Mouse (Mus musculus) kidney, adult 2 months (tissue): Measurements from ENCODE around the gene Wdr54. TPM values are rescaled to one million over a fixed set of nuclear protein-coding genes. Genes with fewer than 3 reads are reported as not detected.
A peak's percentile ranks its signal among the peaks of the same experiment; 100 is the strongest.

Source experiments
- DNase-seq: peaks from one replicate; pipeline ENCODE4 v3.0.0; 2021
- H3K27ac ChIP-seq: fragments of 200-500 bp; 2 replicates; pipeline ENCODE4 v1.5.1; 2012; ENCODE audit warnings: low read depth, low read length, control low read depth, inconsistent platforms; ENCODE audit not compliant: insufficient read depth
- H3K27me3 ChIP-seq: fragments of 200-500 bp; replicated peaks from 2 replicates; pipeline ENCODE4 v1.6.1; 2012; ENCODE audit warnings: mild to moderate bottlenecking, moderate library complexity, low read length, inconsistent platforms; ENCODE audit not compliant: control insufficient read depth, insufficient read depth
- H3K36me3 ChIP-seq: fragments of 200-500 bp; 2 replicates; pipeline ENCODE4 v1.6.1; 2012; ENCODE audit warnings: mild to moderate bottlenecking, moderate library complexity, low read length, inconsistent platforms; ENCODE audit not compliant: control insufficient read depth, insufficient read depth
- H3K4me1 ChIP-seq: fragments of 200-500 bp; 2 replicates; pipeline ENCODE4 v1.6.1; 2011; ENCODE audit warnings: low read length; ENCODE audit not compliant: control insufficient read depth, insufficient read depth
- H3K4me3 ChIP-seq: fragments of 200-500 bp; 2 replicates; pipeline ENCODE4 v1.5.1; 2011; ENCODE audit warnings: mild to moderate bottlenecking, low read depth, low read length, control low read depth; ENCODE audit not compliant: insufficient read depth
- CTCF ChIP-seq: fragments of 200-500 bp; conservative IDR thresholded peaks from 2 replicates; pipeline ENCODE4 v1.5.1; 2011; ENCODE audit warnings: low read depth, mild to moderate bottlenecking, control low read depth, low read length, moderate library complexity, mixed read lengths; ENCODE audit not compliant: insufficient read depth, insufficient read length
- POLR2A ChIP-seq: fragments of 200-500 bp; IDR thresholded peaks from one replicate; pipeline ENCODE4 v1.6.1; 2011; ENCODE audit warnings: low read depth, low read length, control low read depth
- WGBS: fragments of 180-500 bp; shearing (Covaris S2); methylation state at CpG from one replicate; pipeline ENCODE4 v1.1.7; 2018; 5-methylcytosine and 5-hydroxymethylcytosine counted together
- polyA plus RNA-seq: library from polyadenylated mRNA; depleted of rRNA; stranded (reverse); fragments of >200 nt; gene quantifications from 2 replicates; pipeline ENCODE4 v1.2.3, GENCODE M21; 2012

Gene Wdr54
- polyA plus RNA-seq, 1 experiment, result 4.7 TPM

DNA sequence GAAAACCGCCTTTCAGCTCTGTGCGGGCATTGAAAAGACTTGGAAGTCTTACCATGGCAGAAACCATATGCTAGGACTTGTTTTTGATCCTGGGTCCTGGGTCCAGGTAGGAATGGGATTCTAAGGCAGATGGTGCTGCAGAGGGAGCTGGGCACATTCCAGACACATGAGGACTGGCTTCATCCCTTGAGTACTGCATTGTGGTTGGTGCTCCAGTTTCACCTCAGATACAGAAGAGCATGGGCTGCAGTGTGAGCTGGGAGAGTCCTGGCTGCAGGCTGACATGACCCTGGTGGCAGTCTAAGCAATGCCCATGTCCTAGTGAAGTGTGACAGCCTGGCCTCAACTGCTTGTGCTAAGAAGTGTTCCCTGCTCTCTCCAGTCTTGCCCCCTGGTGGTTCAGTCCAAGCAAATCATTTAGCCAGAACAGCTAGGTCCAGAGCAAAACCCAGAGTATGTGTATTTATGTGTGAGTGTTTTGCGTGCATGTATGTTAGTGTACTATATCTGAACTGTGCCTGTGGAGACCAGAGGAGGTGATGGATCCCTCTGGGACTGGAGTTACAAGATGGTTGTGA lies 28.8 kb upstream of the Wdr54 start:
- Histone ChIP-seq H3K4me3 (no peak overlapping the region), H3K4me1 (no peaks in the 10 kb centered on the region), H3K27me3 (no peaks in the 10 kb centered on the region), H3K36me3 (peaks cover 2% of the 10 kb centered on the region; the same call in 1 of the 2 replicates), H3K27ac (no peak overlapping the region)
- DNase-seq, result peak; percentile 12
- TF ChIP-seq CTCF (peak; percentile 49), POLR2A (no peak)
- 89% methylated on average over 3 of the region's 3 CpGs for WGBS

GRCm38 (mm10) chr6:83180605-83181004 lies 24.4 kb upstream of the Wdr54 start:
- no peak for DNase-seq
- Histone ChIP-seq H3K27ac (no peak overlapping the region), H3K4me3 (no peak overlapping the region), H3K36me3 (peaks cover 2% of the 10 kb centered on the region; the same call in 1 of the 2 replicates), H3K27me3 (no peaks in the 10 kb centered on the region), H3K4me1 (peaks cover 6% of the 10 kb centered on the region)
- no peak for TF ChIP-seq POLR2A
- TF ChIP-seq CTCF, result no peak
- 67% methylated on average over 6 of the region's 6 CpGs for WGBS

DNA sequence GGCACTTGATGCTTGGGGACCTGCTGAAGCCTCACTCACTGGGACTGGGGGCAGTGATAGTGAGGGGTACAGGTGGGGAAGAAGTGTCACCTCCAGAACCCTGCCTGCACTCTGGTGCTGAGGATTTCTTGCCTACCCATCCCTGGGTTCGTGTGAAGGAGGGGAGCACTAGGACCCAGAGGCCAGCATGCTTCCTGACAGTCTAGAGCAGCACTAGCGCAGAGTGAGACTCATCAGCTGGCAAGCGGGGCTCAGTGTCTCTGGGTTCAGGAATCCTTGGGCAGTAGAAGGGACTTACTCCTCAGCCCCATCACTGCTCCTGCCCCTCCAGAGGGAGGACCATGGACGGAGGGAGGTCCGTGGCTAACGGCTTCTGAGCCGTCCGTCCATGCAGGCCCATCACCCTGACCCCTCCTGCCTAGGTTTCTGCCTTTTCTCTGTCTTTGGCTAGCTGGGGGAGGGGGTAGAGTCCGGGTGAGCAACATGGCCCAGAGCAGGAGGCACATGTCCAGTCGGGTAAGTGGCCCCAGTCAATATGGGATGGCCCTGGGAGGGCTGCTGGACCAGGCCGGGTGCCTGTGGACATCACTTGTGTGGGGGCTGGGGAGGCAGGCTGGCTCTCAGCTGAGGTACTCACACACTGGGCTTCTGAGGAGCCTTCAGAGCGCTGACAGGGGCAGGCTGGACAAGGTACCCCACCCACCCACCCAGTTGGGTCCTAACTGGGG lies 23.4 kb upstream of the Wdr54 start:
- H3K4me3 ChIP-seq, result no peak overlapping the region
- peaks cover 6% of the 10 kb centered on the region for H3K4me1 ChIP-seq
- WGBS, result 38% methylated on average over 12 of the region's 12 CpGs
- peaks cover 2% of the 10 kb centered on the region; the same call in 1 of the 2 replicates for H3K36me3 ChIP-seq
- H3K27me3 ChIP-seq, result no peaks in the 10 kb centered on the region
- no peak overlapping the region for H3K27ac ChIP-seq
- no peak for DNase-seq
- TF ChIP-seq POLR2A, result no peak
- no peak for TF ChIP-seq CTCF

DNA sequence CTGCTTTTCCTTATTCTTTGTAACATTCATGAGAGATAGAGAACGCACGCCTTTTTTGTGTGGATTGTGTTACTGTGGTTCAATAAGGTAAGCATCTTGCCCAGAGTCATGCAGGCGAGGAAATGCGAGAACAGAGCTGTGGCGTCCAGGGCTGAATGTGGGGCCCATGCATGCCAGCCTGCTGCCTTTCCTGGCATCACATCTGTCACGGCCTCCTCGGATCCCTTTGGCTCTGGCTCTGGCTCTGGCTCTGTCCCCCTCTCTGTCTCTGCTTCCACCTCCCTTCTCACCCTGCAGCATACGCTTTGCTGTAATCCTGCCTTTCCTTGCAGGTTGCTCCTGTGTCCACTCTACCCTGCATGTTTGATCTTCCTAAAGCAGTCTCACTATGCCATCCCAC lies 19.8 kb upstream of the Wdr54 start:
- TF ChIP-seq POLR2A (no peak), CTCF (no peak)

DNA sequence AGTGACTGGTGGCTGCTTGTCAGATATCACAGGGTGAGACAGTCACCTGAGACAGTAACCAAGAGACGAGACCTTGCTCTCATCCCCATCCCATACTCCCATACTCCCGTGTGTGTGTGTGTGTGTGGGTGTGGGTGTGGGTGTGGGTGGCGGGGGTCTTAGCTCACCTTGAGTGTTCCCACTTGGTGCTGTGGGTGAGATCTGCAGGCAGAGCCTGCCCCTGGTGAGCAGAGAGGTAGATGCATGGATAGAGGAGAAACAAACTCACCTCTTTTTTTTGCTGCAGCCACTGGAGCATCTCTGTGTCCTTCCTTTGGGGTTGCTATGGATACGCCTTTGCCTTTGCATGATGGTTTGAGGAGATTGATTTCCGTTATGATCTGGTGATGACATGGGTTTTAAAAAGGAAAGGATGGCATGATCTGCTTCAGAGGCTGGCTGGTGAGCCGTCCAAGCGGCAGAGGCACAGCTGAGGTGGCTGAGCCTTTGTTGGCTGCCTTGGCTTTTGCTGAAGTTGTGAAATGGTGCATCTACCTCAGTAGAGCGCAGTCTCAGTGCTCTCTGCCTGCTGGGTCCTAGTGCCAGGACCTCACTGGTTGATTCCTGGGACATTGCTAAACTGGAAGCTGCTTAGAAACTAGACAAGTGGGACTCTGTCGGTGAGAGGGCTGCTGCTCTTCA lies 16.2 kb upstream of the Wdr54 start:
- WGBS, result 75% methylated on average over 9 of the region's 9 CpGs
- peaks cover 10% of the 10 kb centered on the region; the same call in 1 of the 2 replicates for H3K4me1 ChIP-seq
- no peak for TF ChIP-seq POLR2A
- no peak for TF ChIP-seq CTCF

More for the DNA sequence above, 19.8 kb upstream of the Wdr54 start:
- no peaks in the 10 kb centered on the region for H3K27me3 ChIP-seq
- H3K4me1 ChIP-seq, result peaks cover 6% of the 10 kb centered on the region
- WGBS, result 85% methylated on average over 8 of the region's 8 CpGs
- no peak overlapping the region for H3K4me3 ChIP-seq
- no peaks in the 10 kb centered on the region for H3K36me3 ChIP-seq
- DNase-seq, result no peak
- H3K27ac ChIP-seq, result no peak overlapping the region

DNA sequence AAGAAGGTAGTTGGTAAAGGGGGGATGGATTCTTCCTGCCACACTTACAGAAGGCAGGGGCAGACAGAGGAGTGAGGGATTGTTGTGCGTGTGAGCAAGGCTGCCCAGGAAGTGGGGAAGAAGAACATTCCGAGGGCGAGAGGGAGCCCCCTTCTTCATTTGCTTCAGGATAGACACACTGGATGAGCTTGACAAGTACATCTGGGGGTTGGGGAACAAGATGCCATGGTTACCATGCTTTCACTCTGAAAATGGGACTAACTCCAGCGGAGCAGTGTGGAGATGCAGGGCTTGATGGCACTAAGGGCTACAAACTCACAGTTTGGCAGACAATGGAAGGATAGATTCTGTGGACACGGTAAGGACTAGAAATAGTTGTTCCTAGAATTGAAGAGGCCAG lies 14.9 kb upstream of the Wdr54 start:
- no peak for TF ChIP-seq CTCF
- no peak for TF ChIP-seq POLR2A
- Histone ChIP-seq H3K36me3 (no peaks in the 10 kb centered on the region), H3K4me3 (no peak overlapping the region), H3K4me1 (peaks cover 13% of the 10 kb centered on the region; the same call in 1 of the 2 replicates), H3K27ac (no peak overlapping the region), H3K27me3 (no peaks in the 10 kb centered on the region)
- DNase-seq, result no peak
- WGBS, result 81% methylated on average over 5 of the region's 5 CpGs

More for the DNA sequence above, 16.2 kb upstream of the Wdr54 start:
- H3K27ac ChIP-seq, result no peak overlapping the region
- no peaks in the 10 kb centered on the region for H3K36me3 ChIP-seq
- DNase-seq, result no peak
- H3K27me3 ChIP-seq, result no peaks in the 10 kb centered on the region
- no peak overlapping the region for H3K4me3 ChIP-seq

- H3K27ac ChIP-seq, result peak overlapping the region; percentile 25
- H3K4me3 ChIP-seq, result no peak overlapping the region
- H3K36me3 ChIP-seq, result no peaks in the 10 kb centered on the region
- WGBS, result 17% methylated on average over 5 of the region's 5 CpGs
- peak; percentile 78 for DNase-seq
- H3K4me1 ChIP-seq, result peaks cover 13% of the 10 kb centered on the region; the same call in 1 of the 2 replicates
- H3K27me3 ChIP-seq, result no peaks in the 10 kb centered on the region
- no peak for TF ChIP-seq CTCF
- no peak for TF ChIP-seq POLR2A
These were observed 13.7 kb upstream of the Wdr54 start for GRCm38 (mm10) chr6:83169872-83170271.
